In genomic region chr11:23305673-23306608, GRCm38 (mm10) we compare ENCODE assay signal across 7 mouse cellular contexts. TPM values are rescaled to one million over a fixed set of nuclear protein-coding genes. Genes with fewer than 3 reads are reported as not detected.
DNase-seq lines count a peak whose midpoint lies in the region; ATAC-seq lines count a peak whose summit lies in the region.

No protein-coding gene starts in this region.

- H3K9me3 ChIP-seq in embryonic facial prominence, embryonic 10.5 days, result no peaks in the 10 kb centered on the region
- no peaks in the 10 kb centered on the region for H3K9me3 ChIP-seq in limb, embryonic 11.5 days (ENCODE audit: control insufficient read depth, low read length)
- no peaks in the 10 kb centered on the region for H3K9me3 ChIP-seq in midbrain, embryonic 14.5 days (ENCODE audit: control insufficient read depth, low read length)

- H3K4me3 ChIP-seq in embryonic facial prominence, embryonic 10.5 days, result peak overlapping the region; percentile 91
- H3K4me3 ChIP-seq in limb, embryonic 11.5 days (ENCODE audit: low read depth, low read length), result peak overlapping the region; percentile 80
- peak overlapping the region; percentile 90 for H3K4me3 ChIP-seq in midbrain, embryonic 14.5 days (replicated peaks; ENCODE audit: low read depth, low read length)

- H3K4me2 ChIP-seq in limb, embryonic 11.5 days (ENCODE audit: low read depth, severe bottlenecking), result peak overlapping the region; percentile 46
- H3K4me2 ChIP-seq in midbrain, embryonic 14.5 days (ENCODE audit: low read length), result peak overlapping the region; percentile 61

- peak overlapping the region; percentile 94 for H3K9ac ChIP-seq in limb, embryonic 11.5 days (ENCODE audit: low read length)
- peak overlapping the region; percentile 93 for H3K9ac ChIP-seq in midbrain, embryonic 14.5 days (replicated peaks; ENCODE audit: low read length)

- peaks cover 17% of the 10 kb centered on the region for H3K36me3 ChIP-seq in embryonic facial prominence, embryonic 10.5 days (replicated peaks)
- no peaks in the 10 kb centered on the region for H3K36me3 ChIP-seq in limb, embryonic 11.5 days (ENCODE audit: control insufficient read depth, insufficient read depth, low read length)
- H3K36me3 ChIP-seq in midbrain, embryonic 14.5 days (ENCODE audit: control insufficient read depth, insufficient read depth, low read length), result no peaks in the 10 kb centered on the region

- ATAC-seq in limb, embryonic 11.5 days (ENCODE audit: insufficient number of reproducible peaks, low FRiP score, low TSS enrichment, low read depth), result peak; percentile 98
- peak; percentile 96 for ATAC-seq in midbrain, embryonic 14.5 days (ENCODE audit: low FRiP score, low TSS enrichment)

- no peaks in the 10 kb centered on the region for H3K27me3 ChIP-seq in embryonic facial prominence, embryonic 10.5 days (replicated peaks; ENCODE audit: low read depth, poor library complexity, severe bottlenecking)
- no peaks in the 10 kb centered on the region for H3K27me3 ChIP-seq in limb, embryonic 11.5 days (ENCODE audit: control insufficient read depth, insufficient read depth, low read length)
- no peaks in the 10 kb centered on the region for H3K27me3 ChIP-seq in midbrain, embryonic 14.5 days (ENCODE audit: control insufficient read depth, insufficient read depth, low read length)

- H3K27ac ChIP-seq in embryonic facial prominence, embryonic 10.5 days (replicated peaks), result peak overlapping the region; percentile 99
- H3K27ac ChIP-seq in limb, embryonic 11.5 days (replicated peaks; ENCODE audit: low read depth, low read length), result peak overlapping the region; percentile 97
- H3K27ac ChIP-seq in midbrain, embryonic 14.5 days (replicated peaks; ENCODE audit: low read depth, low read length), result peak overlapping the region; percentile 97

- peak; percentile 98 for DNase-seq in adrenal gland, postnatal 10 days
- DNase-seq in embryonic facial prominence, embryonic 10.5 days (ENCODE audit: low spot score), result peak; percentile 98
- DNase-seq in heart, adult 11 months, result peak; percentile 100
- peak; percentile 94 for DNase-seq in kidney, adult 18-20 months
- DNase-seq in limb, embryonic 11.5 days (ENCODE audit: low spot score), result peak; percentile 96
- peak; percentile 96 for DNase-seq in midbrain, embryonic 14.5 days
- DNase-seq in spleen, adult 18-20 months, result peak; percentile 93 to 97

- H3K4me1 ChIP-seq in embryonic facial prominence, embryonic 10.5 days, result peaks cover 17% of the 10 kb centered on the region
- 0 out of 2 replicates have a peak, but pooled peaks cover 2% of the 10 kb centered on the region for H3K4me1 ChIP-seq in limb, embryonic 11.5 days (ENCODE audit: control insufficient read depth, insufficient read depth, low read length)
- peaks cover 8% of the 10 kb centered on the region for H3K4me1 ChIP-seq in midbrain, embryonic 14.5 days (ENCODE audit: control insufficient read depth, insufficient read depth, low read length)

- under 1% methylated on average over 97 of the region's 98 CpGs for WGBS in embryonic facial prominence, embryonic 10.5 days
- under 1% methylated on average over 62 of the region's 98 CpGs for WGBS in limb, embryonic 11.5 days
- under 1% methylated on average over 90 of the region's 98 CpGs for WGBS in midbrain, embryonic 14.5 days

RNA-seq across cellular contexts. Expression of gene Usp34, which starts 0.8 kb away (rescaled TPM):
- 10 to 100 TPM; 48.2 to 63.2 TPM for total RNA-seq in adrenal gland, postnatal 10 days (2021)
- polyA plus RNA-seq in embryonic facial prominence, embryonic 10.5 days (2016; fragmentation: Nextera tagmentation; extraction: Ambion mirVana), result 25.2 and 26.6 TPM in 2 replicates
- polyA plus RNA-seq in limb, embryonic 11.5 days (2014; fragmentation: Nextera tagmentation; extraction: Ambion mirVana), result 35.9 and 36.9 TPM in 2 replicates
- 57.8 and 59.8 TPM in 2 replicates for polyA plus RNA-seq in midbrain, embryonic 14.5 days (2014; fragmentation: Nextera tagmentation; extraction: Ambion mirVana)

RNA-seq across cellular contexts. Expression of gene Xpo1, which starts 50.1 kb away (rescaled TPM):
- total RNA-seq in adrenal gland, postnatal 10 days (2021), result 10 to 100 TPM; 61.9 to 70.0 TPM
- polyA plus RNA-seq in embryonic facial prominence, embryonic 10.5 days (2016; fragmentation: Nextera tagmentation; extraction: Ambion mirVana), result 139 and 141 TPM in 2 replicates
- polyA plus RNA-seq in limb, embryonic 11.5 days (2014; fragmentation: Nextera tagmentation; extraction: Ambion mirVana), result 179 and 195 TPM in 2 replicates
- polyA plus RNA-seq in midbrain, embryonic 14.5 days (2014; fragmentation: Nextera tagmentation; extraction: Ambion mirVana), result 69.0 and 110 TPM in 2 replicates

Comparison
In these comparisons a context has a peak if more than half of its experiments do, and no peak if none do; other contexts are left out.
1. Peak in every context shown above with its lines: DNase-seq, ATAC-seq, H3K4me3 ChIP-seq and H3K27ac ChIP-seq.